Mouse (Mus musculus): ENCODE data around the gene Akap9. TPM values are rescaled to one million over a fixed set of nuclear protein-coding genes. Genes with fewer than 3 reads are reported as not detected.
A peak's percentile ranks its signal among the peaks of the same experiment; 100 is the strongest.
"Not testable (repeated sequence)": the region's sequence is repeated elsewhere in the genome, so short reads cannot be mapped to it uniquely, and the experiment has no call there.

The Akap9 gene
- 261 and 282 TPM in 2 replicates for polyA plus RNA-seq (2014; fragmentation: Nextera tagmentation; extraction: Ambion mirVana)

- no peaks in the 10 kb centered on the region for H3K27me3 ChIP-seq (ENCODE audit: control insufficient read depth, insufficient read depth, low read length)
- peak within 1 kb of the TSS; percentile 77 for H3K4me2 ChIP-seq (replicated peaks)
- DNase-seq (ENCODE audit: low spot score): peak; percentile 61
- 0 out of 2 replicates have a peak, but pooled peaks cover 4% of the 10 kb centered on the region for H3K36me3 ChIP-seq (replicated peaks; ENCODE audit: control insufficient read depth, insufficient read depth)
- H3K27ac ChIP-seq: peak within 1 kb of the TSS; percentile 98
- H3K4me1 ChIP-seq (replicated peaks; ENCODE audit: control insufficient read depth, insufficient read depth, low read length): peaks cover 37% of the 10 kb centered on the region
- H3K4me3 ChIP-seq (replicated peaks; ENCODE audit: low read length): peak within 1 kb of the TSS; percentile 64
- no peaks in the 10 kb centered on the region for H3K9me3 ChIP-seq (ENCODE audit: control insufficient read depth, low read length)
- WGBS: under 1% methylated on average over 70 of the region's 82 CpGs
- ATAC-seq (ENCODE audit: low FRiP score): peak; percentile 86
- H3K9ac ChIP-seq: peak within 1 kb of the TSS; percentile 99
These were observed at the start of gene Akap9 for GRCm38 (mm10) chr5:3927801-3928689. Gene Akap9, plus strand, starts transcription at chr5:3928054.

GRCm38 (mm10) chr5:3886862-3887261, 41.0 kb upstream of the Akap9 start:
- H3K4me2 ChIP-seq (replicated peaks); H3K9ac ChIP-seq; ATAC-seq (ENCODE audit: low FRiP score); H3K27me3 ChIP-seq (ENCODE audit: control insufficient read depth, insufficient read depth, low read length); H3K4me3 ChIP-seq (replicated peaks; ENCODE audit: low read length); H3K9me3 ChIP-seq (ENCODE audit: control insufficient read depth, low read length); DNase-seq (ENCODE audit: low spot score); H3K4me1 ChIP-seq (replicated peaks; ENCODE audit: control insufficient read depth, insufficient read depth, low read length); H3K36me3 ChIP-seq (replicated peaks; ENCODE audit: control insufficient read depth, insufficient read depth); H3K27ac ChIP-seq: not testable (repeated sequence)
- 90% methylated on average over 7 of the region's 7 CpGs for WGBS

- H3K27me3 ChIP-seq (ENCODE audit: control insufficient read depth, insufficient read depth, low read length): no peaks in the 10 kb centered on the region
- H3K4me3 ChIP-seq (replicated peaks; ENCODE audit: low read length): no peak overlapping the region
- no peak overlapping the region for H3K4me2 ChIP-seq (replicated peaks)
- H3K9me3 ChIP-seq (ENCODE audit: control insufficient read depth, low read length): no peaks in the 10 kb centered on the region
- no peaks in the 10 kb centered on the region for H3K36me3 ChIP-seq (replicated peaks; ENCODE audit: control insufficient read depth, insufficient read depth)
- no peak for ATAC-seq (ENCODE audit: low FRiP score)
- no peak overlapping the region for H3K9ac ChIP-seq
- peaks cover 8% of the 10 kb centered on the region for H3K4me1 ChIP-seq (replicated peaks; ENCODE audit: control insufficient read depth, insufficient read depth, low read length)
- H3K27ac ChIP-seq: no peak overlapping the region
- DNase-seq (ENCODE audit: low spot score): no peak
These were observed 38.7 kb upstream of the Akap9 start for GRCm38 (mm10) chr5:3889201-3889600.

GRCm38 (mm10) chr5:3893459-3894293, 34.2 kb upstream of the Akap9 start, which contains the start of gene Mterf1a:
Gene Mterf1a, minus strand, starts transcription at chr5:3893933.
- ATAC-seq (ENCODE audit: low FRiP score) (peak; percentile 100), DNase-seq (ENCODE audit: low spot score) (peak; percentile 45)
- H3K9ac ChIP-seq: peak within 1 kb of the TSS; percentile 59
- H3K27me3 ChIP-seq (ENCODE audit: control insufficient read depth, insufficient read depth, low read length); H3K9me3 ChIP-seq (ENCODE audit: control insufficient read depth, low read length); H3K4me1 ChIP-seq (replicated peaks; ENCODE audit: control insufficient read depth, insufficient read depth, low read length); H3K27ac ChIP-seq; H3K36me3 ChIP-seq (replicated peaks; ENCODE audit: control insufficient read depth, insufficient read depth): not testable (repeated sequence)
- 5% methylated on average over 8 of the region's 47 CpGs for WGBS
- H3K4me2 ChIP-seq (replicated peaks): peak within 1 kb of the TSS; percentile 86
- H3K4me3 ChIP-seq (replicated peaks; ENCODE audit: low read length): peak within 1 kb of the TSS; percentile 42

- Histone ChIP-seq H3K4me2 (replicated peaks) (0 out of 2 replicates have a peak overlapping the region, but pooled peaks have one; percentile 8), H3K4me3 (replicated peaks; ENCODE audit: low read length) (peak overlapping the region; percentile 15; the same call in 1 of the 2 replicates)
- not testable (repeated sequence) for ATAC-seq (ENCODE audit: low FRiP score)
These were observed 33.6 kb upstream of the Akap9 start for GRCm38 (mm10) chr5:3894294-3894619.

GRCm38 (mm10) chr5:3905471-3905870, 22.4 kb upstream of the Akap9 start:
- 76% methylated on average over 2 of the region's 2 CpGs for WGBS
- ATAC-seq (ENCODE audit: low FRiP score) (no peak), DNase-seq (ENCODE audit: low spot score) (no peak)
- no peaks in the 10 kb centered on the region for H3K27me3 ChIP-seq (ENCODE audit: control insufficient read depth, insufficient read depth, low read length)
- no peak overlapping the region for H3K9ac ChIP-seq
- no peak overlapping the region for H3K4me3 ChIP-seq (replicated peaks; ENCODE audit: low read length)
- H3K9me3 ChIP-seq (ENCODE audit: control insufficient read depth, low read length): no peaks in the 10 kb centered on the region
- H3K4me1 ChIP-seq (replicated peaks; ENCODE audit: control insufficient read depth, insufficient read depth, low read length): no peaks in the 10 kb centered on the region
- H3K4me2 ChIP-seq (replicated peaks): no peak overlapping the region
- no peaks in the 10 kb centered on the region for H3K36me3 ChIP-seq (replicated peaks; ENCODE audit: control insufficient read depth, insufficient read depth)
- no peak overlapping the region for H3K27ac ChIP-seq

More at GRCm38 (mm10) chr5:3894294-3894619, 33.6 kb upstream of the Akap9 start:
- 98% methylated on average over 4 of the region's 4 CpGs for WGBS
- H3K4me1 ChIP-seq (replicated peaks; ENCODE audit: control insufficient read depth, insufficient read depth, low read length); H3K36me3 ChIP-seq (replicated peaks; ENCODE audit: control insufficient read depth, insufficient read depth); H3K27me3 ChIP-seq (ENCODE audit: control insufficient read depth, insufficient read depth, low read length); DNase-seq (ENCODE audit: low spot score); H3K27ac ChIP-seq; H3K9ac ChIP-seq; H3K9me3 ChIP-seq (ENCODE audit: control insufficient read depth, low read length): not testable (repeated sequence)

GRCm38 (mm10) chr5:3922350-3922749, 5.5 kb upstream of the Akap9 start:
- DNase-seq (ENCODE audit: low spot score) (no peak), ATAC-seq (ENCODE audit: low FRiP score) (no peak)
- Histone ChIP-seq H3K4me1 (replicated peaks; ENCODE audit: control insufficient read depth, insufficient read depth, low read length) (0 out of 2 replicates have a peak, but pooled peaks cover 9% of the 10 kb centered on the region), H3K36me3 (replicated peaks; ENCODE audit: control insufficient read depth, insufficient read depth) (no peaks in the 10 kb centered on the region), H3K4me3 (replicated peaks; ENCODE audit: low read length) (no peak overlapping the region), H3K4me2 (replicated peaks) (no peak overlapping the region), H3K9me3 (ENCODE audit: control insufficient read depth, low read length) (no peaks in the 10 kb centered on the region), H3K9ac (no peak overlapping the region), H3K27me3 (ENCODE audit: control insufficient read depth, insufficient read depth, low read length) (no peaks in the 10 kb centered on the region), H3K27ac (no peak overlapping the region)
- WGBS: 88% methylated on average over 2 of the region's 2 CpGs

- Histone ChIP-seq H3K4me2 (replicated peaks) (peak overlapping the region; percentile 77), H3K9me3 (ENCODE audit: control insufficient read depth, low read length) (no peaks in the 10 kb centered on the region), H3K9ac (0 out of 2 replicates have a peak overlapping the region, but pooled peaks have one; percentile 18), H3K4me1 (replicated peaks; ENCODE audit: control insufficient read depth, insufficient read depth, low read length) (peaks cover 30% of the 10 kb centered on the region), H3K27ac (peak overlapping the region; percentile 11; the same call in 1 of the 2 replicates), H3K36me3 (replicated peaks; ENCODE audit: control insufficient read depth, insufficient read depth) (0 out of 2 replicates have a peak, but pooled peaks cover under 1% of the 10 kb centered on the region), H3K27me3 (ENCODE audit: control insufficient read depth, insufficient read depth, low read length) (no peaks in the 10 kb centered on the region), H3K4me3 (replicated peaks; ENCODE audit: low read length) (no peak overlapping the region)
- no peak for ATAC-seq (ENCODE audit: low FRiP score)
- 28% methylated on average over 4 of the region's 4 CpGs for WGBS
- DNase-seq (ENCODE audit: low spot score): no peak
These were observed 1.2 kb upstream of the Akap9 start for GRCm38 (mm10) chr5:3926666-3927065.

- peak; percentile 61 for ATAC-seq (ENCODE audit: low FRiP score)
- 0 out of 2 replicates have a peak, but pooled peaks cover 4% of the 10 kb centered on the region for H3K36me3 ChIP-seq (replicated peaks; ENCODE audit: control insufficient read depth, insufficient read depth)
These were observed 814 bp downstream of the Akap9 start for GRCm38 (mm10) chr5:3928690-3929046.

More at GRCm38 (mm10) chr5:3928690-3929046, 814 bp downstream of the Akap9 start:
- Histone ChIP-seq H3K9me3 (ENCODE audit: control insufficient read depth, low read length) (no peaks in the 10 kb centered on the region), H3K27ac (peak overlapping the region; percentile 98), H3K4me1 (replicated peaks; ENCODE audit: control insufficient read depth, insufficient read depth, low read length) (peaks cover 37% of the 10 kb centered on the region), H3K9ac (peak overlapping the region; percentile 99), H3K4me2 (replicated peaks) (peak overlapping the region; percentile 77), H3K4me3 (replicated peaks; ENCODE audit: low read length) (peak overlapping the region; percentile 64), H3K27me3 (ENCODE audit: control insufficient read depth, insufficient read depth, low read length) (no peaks in the 10 kb centered on the region)
- DNase-seq (ENCODE audit: low spot score): peak; percentile 60
- under 1% methylated on average over 12 of the region's 12 CpGs for WGBS
